Mouse (Mus musculus): ENCODE measurements around the gene Rtl1. TPM values are rescaled to one million over a fixed set of nuclear protein-coding genes. Genes with fewer than 3 reads are reported as not detected.

Gene Rtl1
- polyA plus RNA-seq, 1 experiment = 0.03 TPM

DNA sequence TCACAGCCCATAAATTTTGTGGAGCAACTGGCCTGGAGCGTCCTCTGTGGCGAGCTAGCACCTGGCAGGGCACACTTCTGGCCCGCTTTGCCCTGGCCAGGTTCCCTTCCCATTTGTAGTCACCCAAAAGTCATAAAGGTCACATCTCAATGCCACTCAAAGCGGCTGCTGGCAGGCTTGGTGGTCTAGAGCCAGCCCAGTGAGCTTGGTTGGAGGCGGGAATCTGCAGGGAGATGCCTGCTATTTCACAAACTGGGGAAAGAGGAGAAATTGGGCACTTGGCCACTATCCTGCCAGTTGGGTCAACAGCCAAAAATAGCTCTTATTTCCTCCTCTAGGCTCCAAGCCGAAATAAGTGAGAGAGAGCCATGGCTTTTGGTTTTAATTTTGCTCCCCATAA, 4.4 kb downstream of the Rtl1 start:
- TF ChIP-seq TAL1 (IDR thresholded peaks at IDR 0.05; ENCODE audit: low read length) (no peak), GATA1 (IDR thresholded peaks at IDR 0.05; ENCODE audit: low read length) (no peak)
- H3K36me3 ChIP-seq (ENCODE audit: control insufficient read depth) = peaks cover 15% of the 10 kb centered on the region; the same call in 1 of the 2 replicates
- H3K9me3 ChIP-seq (ENCODE audit: control insufficient read depth, low read length) = peaks cover 26% of the 10 kb centered on the region
- no peaks in the 10 kb centered on the region for H3K4me1 ChIP-seq (ENCODE audit: control insufficient read depth)
- H3K27me3 ChIP-seq (ENCODE audit: control insufficient read depth) = no peaks in the 10 kb centered on the region
- H3K4me3 ChIP-seq (replicated peaks) = no peak overlapping the region

DNA sequence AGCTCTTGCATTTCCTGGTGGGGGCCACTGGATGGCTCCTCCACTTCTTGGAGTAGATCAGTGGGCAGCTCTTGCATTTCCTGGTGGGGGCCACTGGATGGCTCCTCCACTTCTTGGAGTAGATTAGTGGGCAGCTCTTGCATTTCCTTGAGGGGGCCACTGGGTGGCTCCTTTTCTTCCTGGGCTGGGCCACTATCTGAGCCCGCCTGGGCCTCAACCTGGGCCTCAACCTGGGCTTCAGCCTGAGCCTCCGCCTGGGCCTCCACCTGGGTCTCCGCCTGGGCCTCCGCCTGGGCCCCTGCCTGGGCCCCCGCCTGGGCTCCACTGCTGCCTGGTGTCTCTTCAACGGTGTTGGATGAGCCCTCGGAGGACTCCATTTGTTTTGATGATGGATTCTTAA, 5.2 kb downstream of the Rtl1 start:
- H3K4me3 ChIP-seq (replicated peaks) = no peak overlapping the region
- peaks cover 27% of the 10 kb centered on the region for H3K9me3 ChIP-seq (ENCODE audit: control insufficient read depth, low read length)
- no peaks in the 10 kb centered on the region for H3K27me3 ChIP-seq (ENCODE audit: control insufficient read depth)
- no peaks in the 10 kb centered on the region for H3K4me1 ChIP-seq (ENCODE audit: control insufficient read depth)
- no peak for TF ChIP-seq GATA1 (IDR thresholded peaks at IDR 0.05; ENCODE audit: low read length)
- no peak for TF ChIP-seq TAL1 (IDR thresholded peaks at IDR 0.05; ENCODE audit: low read length)
- H3K36me3 ChIP-seq (ENCODE audit: control insufficient read depth) = peaks cover 18% of the 10 kb centered on the region; the same call in 1 of the 2 replicates

DNA sequence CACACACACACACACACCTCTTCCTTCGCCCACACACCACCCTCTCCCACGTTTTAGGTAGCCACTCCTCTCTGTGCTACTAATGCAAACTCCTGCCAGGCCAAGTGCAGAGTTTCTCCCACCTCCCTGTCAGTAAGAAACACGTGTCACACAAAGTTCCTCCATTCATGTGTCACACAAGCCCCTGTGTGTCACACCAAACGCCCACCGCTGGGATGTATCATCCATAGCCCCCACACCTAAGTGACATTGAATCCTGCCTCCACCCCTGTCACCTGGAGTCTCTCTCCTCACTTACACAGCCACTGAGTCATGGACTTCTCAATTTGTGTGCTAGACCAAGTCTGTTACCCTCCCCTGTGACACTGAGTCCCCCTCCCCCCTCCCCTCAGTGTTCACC, 17.9 kb downstream of the Rtl1 start:
- peaks cover 6% of the 10 kb centered on the region; the same call in 1 of the 2 replicates for H3K36me3 ChIP-seq (ENCODE audit: control insufficient read depth)
- no peaks in the 10 kb centered on the region for H3K27me3 ChIP-seq (ENCODE audit: control insufficient read depth)
- no peak overlapping the region for H3K4me3 ChIP-seq (replicated peaks)
- TF ChIP-seq GATA1 (IDR thresholded peaks at IDR 0.05; ENCODE audit: low read length) (no peak), TAL1 (IDR thresholded peaks at IDR 0.05; ENCODE audit: low read length) (no peak)
- H3K4me1 ChIP-seq (ENCODE audit: control insufficient read depth) = no peaks in the 10 kb centered on the region
- no peaks in the 10 kb centered on the region for H3K9me3 ChIP-seq (ENCODE audit: control insufficient read depth, low read length)

DNA sequence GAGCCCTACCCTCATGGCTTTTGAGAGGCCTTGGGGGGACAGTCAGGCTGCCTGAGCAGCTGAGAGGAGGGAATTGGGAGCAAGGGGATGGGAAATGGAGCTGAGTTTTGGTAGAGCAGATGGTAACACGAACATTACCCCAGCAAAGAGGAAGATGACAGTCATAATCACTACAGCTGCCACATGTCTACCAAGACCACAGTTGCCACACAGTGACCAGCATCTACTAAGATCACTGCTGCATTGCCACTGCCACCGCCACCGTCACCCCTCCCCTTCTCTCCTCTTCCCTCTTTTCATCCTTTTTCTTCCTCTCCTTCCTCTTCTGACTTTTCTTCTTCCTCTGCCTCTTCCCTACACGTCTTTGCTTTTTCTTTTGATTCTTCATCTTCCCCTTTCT, 27.9 kb downstream of the Rtl1 start:
- Histone ChIP-seq H3K4me1 (ENCODE audit: control insufficient read depth) (no peaks in the 10 kb centered on the region), H3K36me3 (ENCODE audit: control insufficient read depth) (no peaks in the 10 kb centered on the region; the same call in 1 of the 2 replicates), H3K4me3 (replicated peaks) (no peak overlapping the region), H3K27me3 (ENCODE audit: control insufficient read depth) (no peaks in the 10 kb centered on the region), H3K9me3 (ENCODE audit: control insufficient read depth, low read length) (no peaks in the 10 kb centered on the region)
- TF ChIP-seq TAL1 (IDR thresholded peaks at IDR 0.05; ENCODE audit: low read length) (no peak), GATA1 (IDR thresholded peaks at IDR 0.05; ENCODE audit: low read length) (no peak)

DNA sequence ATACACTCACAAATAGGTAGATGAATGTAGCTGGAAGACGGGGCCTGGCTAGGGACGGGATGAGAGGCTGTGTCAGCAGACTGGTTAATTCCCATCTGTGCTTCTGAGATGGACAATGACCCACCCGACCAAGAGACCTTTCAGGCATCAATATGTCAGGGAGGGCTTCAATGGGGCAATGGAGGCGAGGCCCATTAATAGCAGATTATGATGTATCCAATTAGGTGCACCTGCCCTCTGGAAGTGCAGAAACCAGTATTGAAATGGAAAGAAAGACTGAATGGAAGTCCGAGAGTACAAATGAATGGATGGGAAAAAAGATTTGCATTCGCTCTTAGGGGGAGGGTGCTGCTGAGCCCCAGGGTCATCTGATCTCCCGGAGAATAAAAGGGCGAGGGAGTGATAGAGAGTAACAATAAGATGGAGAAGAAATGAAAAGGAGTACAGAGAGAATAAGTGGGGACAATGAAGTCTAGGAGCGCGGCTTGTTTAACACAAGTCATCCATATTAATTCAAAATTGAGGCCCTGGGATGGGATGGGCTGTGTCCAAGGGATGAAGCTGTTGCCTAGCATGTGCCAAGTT, 39.9 kb downstream of the Rtl1 start:
- H3K27me3 ChIP-seq (ENCODE audit: control insufficient read depth) = no peaks in the 10 kb centered on the region
- no peak overlapping the region for H3K4me3 ChIP-seq (replicated peaks)
- H3K36me3 ChIP-seq (ENCODE audit: control insufficient read depth) = no peaks in the 10 kb centered on the region; the same call in 1 of the 2 replicates
- H3K9me3 ChIP-seq (ENCODE audit: control insufficient read depth, low read length) = no peaks in the 10 kb centered on the region
- no peaks in the 10 kb centered on the region for H3K4me1 ChIP-seq (ENCODE audit: control insufficient read depth)
- TF ChIP-seq TAL1 (IDR thresholded peaks at IDR 0.05; ENCODE audit: low read length) (no peak), GATA1 (IDR thresholded peaks at IDR 0.05; ENCODE audit: low read length) (no peak)

DNA sequence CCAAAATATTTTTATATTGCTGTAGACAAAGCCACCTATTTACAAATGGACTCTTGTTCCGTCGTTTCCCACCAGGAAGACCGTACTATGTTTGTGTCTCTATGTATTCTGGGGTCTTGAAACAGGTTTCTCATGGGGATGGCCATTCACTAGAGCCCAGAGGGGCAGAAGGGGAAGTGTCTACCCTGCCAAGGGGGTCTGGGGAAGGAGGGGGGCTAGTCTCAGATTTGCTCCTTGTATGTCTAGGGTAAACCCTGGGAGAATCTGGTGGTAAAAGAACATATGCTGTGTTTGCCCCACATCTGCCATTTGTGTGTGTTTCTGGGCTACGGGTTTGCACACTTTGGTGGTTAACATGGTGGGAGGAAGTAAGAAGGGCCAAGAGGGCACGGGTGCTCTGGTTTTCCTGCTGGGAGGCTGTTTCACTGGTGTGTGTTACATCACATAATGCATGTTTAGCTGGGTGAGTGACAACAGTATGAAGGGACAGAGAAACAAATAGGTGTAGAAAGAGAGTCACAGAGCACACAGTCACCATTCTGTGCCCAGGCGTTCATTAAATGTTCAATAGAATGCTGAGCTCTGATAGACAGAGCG, 41.1 kb downstream of the Rtl1 start:
- TF ChIP-seq TAL1 (IDR thresholded peaks at IDR 0.05; ENCODE audit: low read length) (no peak), GATA1 (IDR thresholded peaks at IDR 0.05; ENCODE audit: low read length) (no peak)
- no peaks in the 10 kb centered on the region for H3K9me3 ChIP-seq (ENCODE audit: control insufficient read depth, low read length)
- H3K36me3 ChIP-seq (ENCODE audit: control insufficient read depth) = no peaks in the 10 kb centered on the region; the same call in 1 of the 2 replicates
- no peaks in the 10 kb centered on the region for H3K4me1 ChIP-seq (ENCODE audit: control insufficient read depth)
- H3K4me3 ChIP-seq (replicated peaks) = no peak overlapping the region
- H3K27me3 ChIP-seq (ENCODE audit: control insufficient read depth) = no peaks in the 10 kb centered on the region

DNA sequence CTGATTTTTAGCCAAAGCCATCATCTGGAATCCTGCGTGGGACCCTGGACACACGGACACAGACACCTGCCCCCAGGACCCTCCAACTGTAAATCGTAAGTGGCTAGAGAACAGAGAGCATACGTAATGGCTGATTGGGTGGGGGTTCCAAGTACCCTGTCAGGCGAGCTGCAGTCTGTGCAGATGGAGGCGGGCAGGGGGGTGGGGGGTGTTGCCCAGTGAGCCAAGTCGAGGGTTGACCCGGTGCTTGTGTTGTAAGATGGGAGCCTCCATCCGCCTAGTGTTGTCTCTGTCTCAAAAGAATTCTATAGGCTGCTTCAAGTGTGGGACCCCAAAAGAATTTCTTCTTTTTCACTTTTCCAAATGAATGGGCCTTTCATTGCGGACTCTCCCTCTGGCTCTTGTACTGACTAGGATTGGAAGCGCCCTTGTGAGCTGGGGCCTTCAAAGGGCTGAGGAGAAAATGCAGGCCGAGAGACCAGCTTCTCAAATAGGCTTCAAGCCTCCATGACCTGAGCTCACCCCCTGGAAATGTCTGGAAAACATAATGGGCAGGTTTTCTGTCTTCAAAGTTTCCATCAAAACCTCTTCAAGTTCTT, 41.8 kb downstream of the Rtl1 start:
- no peaks in the 10 kb centered on the region for H3K9me3 ChIP-seq (ENCODE audit: control insufficient read depth, low read length)
- H3K4me3 ChIP-seq (replicated peaks) = no peak overlapping the region
- no peaks in the 10 kb centered on the region; the same call in 1 of the 2 replicates for H3K36me3 ChIP-seq (ENCODE audit: control insufficient read depth)
- H3K4me1 ChIP-seq (ENCODE audit: control insufficient read depth) = no peaks in the 10 kb centered on the region
- no peaks in the 10 kb centered on the region for H3K27me3 ChIP-seq (ENCODE audit: control insufficient read depth)
- TF ChIP-seq GATA1 (IDR thresholded peaks at IDR 0.05; ENCODE audit: low read length) (no peak), TAL1 (IDR thresholded peaks at IDR 0.05; ENCODE audit: low read length) (no peak)

DNA sequence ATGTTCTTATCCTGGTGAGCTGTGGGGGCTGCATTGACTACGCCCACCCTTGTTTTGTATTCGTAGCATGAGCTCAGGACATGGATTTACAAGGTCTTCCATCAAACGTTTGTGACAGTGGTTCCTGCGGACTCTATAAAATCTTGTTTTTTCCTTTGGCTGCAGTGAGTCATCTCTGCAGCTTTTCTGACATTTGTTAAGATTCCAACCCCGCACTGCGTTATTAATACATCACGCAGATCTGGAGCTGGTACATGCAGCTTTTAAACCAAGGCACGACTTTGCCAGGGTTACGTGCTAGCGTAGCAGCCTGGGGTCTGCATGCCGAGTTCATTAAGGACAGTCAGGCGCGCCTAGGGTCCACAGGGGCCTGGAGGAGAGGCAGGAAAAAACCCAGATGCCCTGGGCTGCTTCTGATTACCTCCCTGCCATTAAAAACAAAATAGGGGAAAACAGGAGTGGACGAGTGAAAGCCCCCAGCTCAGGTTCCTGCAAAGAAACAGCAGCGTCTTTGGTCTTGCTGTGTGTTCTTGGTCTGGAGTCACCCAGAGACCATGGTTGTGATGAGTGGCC, 44.2 kb downstream of the Rtl1 start:
- Histone ChIP-seq H3K9me3 (ENCODE audit: control insufficient read depth, low read length) (no peaks in the 10 kb centered on the region), H3K4me1 (ENCODE audit: control insufficient read depth) (no peaks in the 10 kb centered on the region), H3K27me3 (ENCODE audit: control insufficient read depth) (no peaks in the 10 kb centered on the region), H3K4me3 (replicated peaks) (no peak overlapping the region), H3K36me3 (ENCODE audit: control insufficient read depth) (no peaks in the 10 kb centered on the region; the same call in 1 of the 2 replicates)
- TF ChIP-seq TAL1 (IDR thresholded peaks at IDR 0.05; ENCODE audit: low read length) (no peak), GATA1 (IDR thresholded peaks at IDR 0.05; ENCODE audit: low read length) (no peak)

DNA sequence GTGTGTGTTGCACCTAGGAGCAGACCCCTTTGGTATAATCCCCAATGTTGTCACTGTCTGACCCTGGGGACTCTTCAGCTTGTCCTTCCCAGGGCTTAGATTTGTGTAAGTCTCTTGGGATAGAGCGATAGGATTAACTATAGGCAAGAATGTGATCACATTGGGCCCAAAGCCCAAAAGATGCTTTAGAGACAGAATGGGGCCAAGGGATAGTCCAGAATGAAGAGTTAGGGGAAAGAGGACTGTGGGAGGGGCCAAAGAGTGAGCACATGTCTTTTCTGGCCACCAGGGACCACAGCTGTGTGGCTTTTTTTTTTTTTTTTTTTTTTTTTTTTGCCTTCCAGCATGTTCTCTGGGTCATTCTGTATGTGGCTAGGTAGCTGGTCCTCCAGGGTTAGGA, 46.6 kb downstream of the Rtl1 start:
- TF ChIP-seq GATA1 (IDR thresholded peaks at IDR 0.05; ENCODE audit: low read length) = no peak
- TF ChIP-seq TAL1 (IDR thresholded peaks at IDR 0.05; ENCODE audit: low read length) = no peak
- no peaks in the 10 kb centered on the region; the same call in 1 of the 2 replicates for H3K36me3 ChIP-seq (ENCODE audit: control insufficient read depth)
- H3K9me3 ChIP-seq (ENCODE audit: control insufficient read depth, low read length) = no peaks in the 10 kb centered on the region
- no peaks in the 10 kb centered on the region for H3K4me1 ChIP-seq (ENCODE audit: control insufficient read depth)
- no peaks in the 10 kb centered on the region for H3K27me3 ChIP-seq (ENCODE audit: control insufficient read depth)
- no peak overlapping the region for H3K4me3 ChIP-seq (replicated peaks)
